Mouse (Mus musculus) urinary bladder, postnatal 14 days (tissue): ENCODE measurements around the gene Kcna7.
"Not testable (repeated sequence)": the region's sequence is repeated elsewhere in the genome, so short reads cannot be mapped to it uniquely, and the experiment has no call there.

Experiments used
- DNase-seq: peaks from one replicate; pipeline ENCODE4 v3.0.0; 2021; ENCODE audit warnings: low spot score

Kcna7 gene

GRCm38 (mm10) chr7:45395578-45396336 lies 9.7 kb upstream of the Kcna7 start, which contains the start of gene Snrnp70:
Snrnp70 (minus strand) TSS chr7:45395742.
- peak; percentile 100 for DNase-seq

GRCm38 (mm10) chr7:45396337-45396775 lies 9.1 kb upstream of the Kcna7 start:
- DNase-seq: not testable (repeated sequence)

DNA sequence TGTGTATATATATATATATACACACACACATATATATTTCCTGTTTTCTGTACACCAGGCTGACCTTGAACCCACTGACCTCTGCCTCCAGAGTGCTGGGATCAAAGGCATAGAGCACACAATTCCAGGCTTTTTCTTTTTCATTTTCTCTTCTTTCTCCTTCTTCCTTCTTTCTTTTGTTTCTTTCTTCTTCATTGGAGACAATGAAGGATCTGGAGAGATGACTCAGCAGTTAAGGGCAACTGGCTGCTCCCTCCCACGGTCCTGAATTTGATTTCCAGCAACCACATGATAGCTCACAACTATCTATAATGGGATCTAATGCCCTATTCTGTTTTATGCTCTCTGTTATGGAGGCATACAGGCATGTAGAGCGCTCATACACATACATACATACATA lies 8.7 kb upstream of the Kcna7 start:
- no peak for DNase-seq

DNA sequence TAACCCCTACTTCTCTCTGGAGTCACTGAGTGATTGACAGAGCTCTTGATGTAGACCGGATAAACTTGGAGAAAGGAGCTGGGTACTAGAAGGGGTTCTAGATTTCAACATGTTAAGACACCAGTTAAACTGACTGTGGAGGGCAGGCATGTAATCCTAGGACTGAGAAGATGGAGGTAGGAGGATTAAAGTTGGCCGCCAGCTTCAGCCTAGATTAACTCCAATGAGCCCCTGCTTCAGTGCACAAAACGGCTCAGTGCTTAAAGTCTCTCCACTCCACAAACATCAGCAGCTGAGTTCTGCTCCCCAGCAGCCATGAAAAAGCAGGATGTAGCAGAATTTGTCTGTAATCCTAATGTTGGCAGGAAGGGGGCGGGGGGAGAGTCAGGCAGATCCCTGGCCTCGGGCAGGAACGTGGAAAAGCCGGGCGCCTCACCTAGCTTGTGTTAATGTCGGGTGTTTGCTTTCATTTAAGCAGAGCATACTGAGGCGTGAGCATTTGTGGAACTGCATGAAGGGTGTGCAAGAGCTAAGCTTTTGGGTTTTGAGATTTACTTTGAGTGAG lies 3.9 kb upstream of the Kcna7 start:
- DNase-seq: no peak

DNA sequence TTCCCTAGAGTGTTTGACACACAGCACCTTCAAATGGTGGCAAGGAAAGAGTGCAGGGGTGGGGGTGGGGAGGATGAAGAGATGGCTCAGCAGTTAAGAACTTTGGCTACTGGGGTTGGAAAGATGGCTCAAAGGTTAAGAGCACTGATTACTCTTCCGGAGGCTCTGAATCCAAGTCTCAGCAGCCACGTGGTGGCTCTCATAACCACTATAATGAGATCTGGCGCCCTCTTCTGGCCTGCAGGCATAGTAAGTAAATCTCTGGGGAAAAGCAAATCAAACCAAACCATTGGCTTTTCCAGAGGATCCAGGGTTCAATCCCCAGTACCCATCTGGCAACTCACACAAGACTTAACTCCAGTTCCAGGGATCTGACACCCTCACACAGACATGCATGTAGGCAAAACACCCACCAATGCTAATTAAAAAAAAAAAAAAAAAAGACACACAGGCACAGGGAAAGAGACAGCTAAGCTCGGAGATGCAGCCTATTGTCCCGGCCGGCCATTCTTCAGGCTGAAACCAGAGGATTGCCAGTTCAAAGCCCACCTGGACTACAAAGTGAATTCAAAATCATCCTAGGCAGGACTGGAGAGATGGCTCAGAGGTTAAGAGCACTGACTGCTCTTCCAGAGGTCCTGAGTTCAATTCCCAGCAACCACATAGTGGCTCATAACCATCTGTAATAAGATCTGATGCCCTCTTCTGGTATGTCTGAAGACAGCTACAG lies 1.8 kb upstream of the Kcna7 start:
- peak; percentile 69 for DNase-seq

- no peak for DNase-seq
Observed at GRCm38 (mm10) chr7:45406157-45407156, 1.0 kb downstream of the Kcna7 start.

- DNase-seq: no peak
Observed at GRCm38 (mm10) chr7:45407836-45408235, 2.4 kb downstream of the Kcna7 start.

- DNase-seq: no peak
Observed at GRCm38 (mm10) chr7:45408351-45408750, 2.9 kb downstream of the Kcna7 start.

GRCm38 (mm10) chr7:45408949-45409348 lies 3.5 kb downstream of the Kcna7 start:
- DNase-seq: no peak

DNA sequence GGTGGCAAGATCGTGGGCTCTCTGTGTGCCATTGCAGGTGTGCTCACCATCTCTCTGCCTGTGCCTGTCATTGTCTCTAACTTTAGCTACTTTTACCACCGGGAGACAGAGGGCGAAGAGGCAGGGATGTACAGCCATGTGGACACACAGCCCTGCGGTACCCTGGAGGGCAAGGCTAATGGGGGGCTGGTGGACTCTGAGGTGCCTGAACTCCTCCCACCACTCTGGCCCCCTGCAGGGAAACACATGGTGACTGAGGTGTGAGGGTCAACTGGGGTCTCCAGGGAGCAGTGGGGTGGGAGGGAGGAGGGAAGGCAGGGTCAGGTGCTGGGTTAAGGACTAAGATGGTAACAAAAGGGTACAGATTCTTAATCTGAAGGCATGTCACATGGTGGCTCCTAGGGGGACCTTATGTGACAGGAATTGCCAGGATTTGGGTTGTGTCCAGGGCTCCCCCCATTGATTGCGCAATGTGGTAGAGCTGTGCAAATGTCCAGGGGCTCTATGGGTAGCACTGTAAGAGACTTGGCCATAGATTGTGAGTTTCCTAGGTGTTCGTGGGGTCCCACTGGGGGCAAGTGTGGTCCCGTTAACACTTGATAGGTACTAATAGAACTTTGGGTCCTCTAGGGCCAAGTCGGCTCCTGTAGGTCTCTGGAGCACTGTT lies 4.2 kb downstream of the Kcna7 start:
- no peak for DNase-seq

GRCm38 (mm10) chr7:45412421-45412820 lies 7.0 kb downstream of the Kcna7 start:
- no peak for DNase-seq

GRCm38 (mm10) chr7:45413113-45413863 lies 7.8 kb downstream of the Kcna7 start, which contains the start of gene Ntf5:
Ntf5 (plus strand) TSS chr7:45413695.
- peak; percentile 57 for DNase-seq

- peak; percentile 80 for DNase-seq
Observed at GRCm38 (mm10) chr7:45413864-45414739, 8.6 kb downstream of the Kcna7 start.

DNA sequence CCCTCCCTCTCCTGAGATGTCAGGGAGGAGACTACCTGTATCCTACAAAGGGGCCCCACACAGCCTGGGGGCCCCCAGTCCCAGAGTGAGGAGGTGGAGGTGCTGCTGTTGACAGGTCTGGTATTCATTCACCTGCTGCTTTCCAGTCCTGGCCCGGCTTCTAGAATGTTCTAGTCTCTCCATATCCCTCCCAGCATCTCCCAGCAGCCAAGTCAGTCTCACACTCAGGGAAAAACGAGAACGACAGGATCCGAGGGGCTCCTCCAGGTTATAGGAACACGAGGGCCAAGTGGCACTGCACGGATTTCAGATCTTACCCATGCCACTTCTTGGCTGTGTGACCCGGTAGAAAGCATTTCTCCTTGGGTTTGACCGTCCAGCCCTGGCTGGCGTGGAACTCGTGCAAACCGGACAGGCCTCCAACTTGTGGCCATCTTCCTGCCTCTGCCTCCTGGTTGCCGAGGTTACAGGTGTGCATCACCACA lies 9.3 kb downstream of the Kcna7 start:
- no peak for DNase-seq

DNA sequence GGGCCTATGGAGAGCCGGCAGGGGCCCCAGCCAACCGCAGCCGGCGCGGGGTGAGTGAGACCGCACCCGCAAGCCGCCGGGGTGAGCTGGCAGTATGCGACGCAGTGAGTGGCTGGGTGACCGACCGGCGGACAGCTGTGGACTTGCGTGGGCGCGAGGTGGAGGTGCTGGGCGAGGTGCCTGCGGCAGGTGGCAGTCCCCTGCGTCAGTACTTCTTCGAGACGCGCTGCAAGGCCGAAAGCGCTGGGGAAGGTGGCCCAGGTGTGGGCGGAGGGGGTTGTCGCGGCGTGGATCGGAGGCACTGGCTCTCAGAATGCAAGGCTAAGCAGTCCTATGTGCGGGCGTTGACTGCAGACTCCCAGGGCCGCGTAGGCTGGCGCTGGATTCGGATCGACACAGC lies 10.2 kb downstream of the Kcna7 start:
- DNase-seq: no peak

- DNase-seq: no peak
Observed at GRCm38 (mm10) chr7:45417962-45418492, 12.6 kb downstream of the Kcna7 start.

- no peak for DNase-seq
Observed at GRCm38 (mm10) chr7:45419859-45420614, 14.6 kb downstream of the Kcna7 start.

GRCm38 (mm10) chr7:45420615-45420919 lies 15.1 kb downstream of the Kcna7 start, which contains the start of gene Lhb:
Lhb (plus strand) TSS chr7:45420820.
- no peak for DNase-seq
